Mouse (Mus musculus): ENCODE results near the gene Nop16. TPM values are rescaled to one million over a fixed set of nuclear protein-coding genes. Genes with fewer than 3 reads are reported as not detected.

Gene Nop16
- total and polyA plus RNA-seq, 2 experiments from 2014 or later, result 19.7 to 53.0 TPM

DNA sequence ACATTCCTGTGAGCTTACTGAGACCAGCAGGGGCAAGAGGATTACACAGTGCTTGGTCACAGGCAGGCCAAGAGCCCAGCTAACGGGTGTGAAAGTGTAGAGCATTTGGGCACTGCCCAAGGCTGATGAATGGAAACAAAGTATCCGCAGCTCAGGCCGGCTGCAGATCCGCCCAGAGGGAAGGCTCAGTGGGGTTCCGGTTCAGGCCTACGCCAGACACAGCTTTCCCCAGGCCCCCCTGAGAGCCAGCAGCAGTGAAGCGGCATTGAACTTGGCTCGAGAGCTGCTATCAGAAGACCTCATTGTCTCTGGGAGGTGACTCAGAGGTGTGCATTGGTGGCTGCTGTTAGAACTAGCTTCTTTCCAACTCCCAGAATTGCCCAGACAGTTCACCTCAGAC, 18.8 kb upstream of the Nop16 start:
- peak overlapping the region; percentile 46 for H3K27ac ChIP-seq
- no peaks in the 10 kb centered on the region for H3K9me3 ChIP-seq (ENCODE audit: low read length)
- TF ChIP-seq CTCF (IDR thresholded peaks at IDR 0.05; ENCODE audit: low read depth), result no peak
- H3K4me3 ChIP-seq (ENCODE audit: low read length), result peak overlapping the region; percentile 19
- peak overlapping the region; percentile 74 for H3K4me2 ChIP-seq (ENCODE audit: low read depth, low read length)
- 0 out of 2 replicates have a peak, but pooled peaks cover 9% of the 10 kb centered on the region for H3K36me3 ChIP-seq (ENCODE audit: insufficient read depth, low read length)
- H3K9ac ChIP-seq (replicated peaks; ENCODE audit: low read length), result peak overlapping the region; percentile 44
- ATAC-seq (peak; percentile 41; the same call in 1 of the 2 replicates), DNase-seq (ENCODE audit: low spot score) (peak; percentile 61)
- peaks cover 20% of the 10 kb centered on the region for H3K4me1 ChIP-seq (ENCODE audit: insufficient read depth, low read length)
- WGBS, result 6% methylated on average over 8 of the region's 8 CpGs
- no peaks in the 10 kb centered on the region for H3K27me3 ChIP-seq (ENCODE audit: insufficient read depth, low read length)

DNA sequence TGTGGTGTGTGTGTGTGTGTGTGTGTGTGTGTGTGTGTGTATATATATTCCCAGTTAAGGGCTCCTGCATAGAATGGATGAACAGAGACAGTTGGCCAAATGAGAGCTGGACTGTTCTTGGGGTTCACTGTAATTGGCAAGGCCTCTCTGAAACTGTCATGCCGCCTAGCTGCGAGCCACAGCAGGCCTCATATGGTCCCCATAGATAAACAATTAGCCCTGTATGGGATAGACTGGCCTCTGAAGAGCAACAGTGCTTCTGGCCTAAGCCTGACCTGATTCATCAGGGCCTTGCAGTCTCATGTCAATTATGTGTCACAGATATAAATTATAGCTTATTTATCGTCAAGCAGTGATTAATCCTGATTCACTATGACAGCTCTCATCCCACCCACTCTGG, 18.1 kb upstream of the Nop16 start:
- H3K27ac ChIP-seq, result no peak overlapping the region
- ATAC-seq, result no peak

DNA sequence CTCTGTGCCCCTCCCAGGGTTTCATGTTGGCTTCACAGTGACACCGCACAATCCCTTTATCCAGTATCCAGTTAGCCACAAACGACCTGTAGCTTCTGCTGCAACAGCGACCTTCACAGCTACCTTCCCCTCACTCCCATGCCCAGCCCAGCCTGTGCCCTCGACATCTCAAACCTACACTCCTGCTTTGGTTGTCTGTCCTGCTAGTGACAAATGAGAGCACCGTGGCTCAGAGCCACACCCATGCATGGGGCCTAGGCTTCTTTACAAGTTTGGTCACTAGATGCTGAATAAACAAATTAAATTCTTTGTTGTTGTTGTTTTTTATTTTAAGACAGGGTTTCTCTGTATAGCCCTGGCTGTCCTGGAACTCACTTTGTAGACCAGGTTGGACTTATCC, 17.3 kb upstream of the Nop16 start:
- Histone ChIP-seq H3K27ac (no peak overlapping the region), H3K9ac (replicated peaks; ENCODE audit: low read length) (no peak overlapping the region), H3K27me3 (ENCODE audit: insufficient read depth, low read length) (no peaks in the 10 kb centered on the region), H3K4me3 (ENCODE audit: low read length) (no peak overlapping the region), H3K9me3 (ENCODE audit: low read length) (no peaks in the 10 kb centered on the region), H3K4me1 (ENCODE audit: insufficient read depth, low read length) (peaks cover 20% of the 10 kb centered on the region), H3K4me2 (ENCODE audit: low read depth, low read length) (no peak overlapping the region), H3K36me3 (ENCODE audit: insufficient read depth, low read length) (0 out of 2 replicates have a peak, but pooled peaks cover 13% of the 10 kb centered on the region)
- DNase-seq (ENCODE audit: low spot score) (no peak), ATAC-seq (no peak)
- TF ChIP-seq CTCF (IDR thresholded peaks at IDR 0.05; ENCODE audit: low read depth), result no peak
- 72% methylated on average over 5 of the region's 5 CpGs for WGBS

More for the DNA sequence above, 18.1 kb upstream of the Nop16 start:
- DNase-seq (ENCODE audit: low spot score), result no peak
- no peaks in the 10 kb centered on the region for H3K9me3 ChIP-seq (ENCODE audit: low read length)
- H3K27me3 ChIP-seq (ENCODE audit: insufficient read depth, low read length), result no peaks in the 10 kb centered on the region
- no peak overlapping the region for H3K9ac ChIP-seq (replicated peaks; ENCODE audit: low read length)
- TF ChIP-seq CTCF (IDR thresholded peaks at IDR 0.05; ENCODE audit: low read depth), result no peak
- H3K36me3 ChIP-seq (ENCODE audit: insufficient read depth, low read length), result 0 out of 2 replicates have a peak, but pooled peaks cover 13% of the 10 kb centered on the region
- H3K4me3 ChIP-seq (ENCODE audit: low read length), result 0 out of 2 replicates have a peak overlapping the region, but pooled peaks have one; percentile 19
- H3K4me1 ChIP-seq (ENCODE audit: insufficient read depth, low read length), result peaks cover 20% of the 10 kb centered on the region
- 45% methylated on average over 3 of the region's 3 CpGs for WGBS
- peak overlapping the region; percentile 74 for H3K4me2 ChIP-seq (ENCODE audit: low read depth, low read length)

DNA sequence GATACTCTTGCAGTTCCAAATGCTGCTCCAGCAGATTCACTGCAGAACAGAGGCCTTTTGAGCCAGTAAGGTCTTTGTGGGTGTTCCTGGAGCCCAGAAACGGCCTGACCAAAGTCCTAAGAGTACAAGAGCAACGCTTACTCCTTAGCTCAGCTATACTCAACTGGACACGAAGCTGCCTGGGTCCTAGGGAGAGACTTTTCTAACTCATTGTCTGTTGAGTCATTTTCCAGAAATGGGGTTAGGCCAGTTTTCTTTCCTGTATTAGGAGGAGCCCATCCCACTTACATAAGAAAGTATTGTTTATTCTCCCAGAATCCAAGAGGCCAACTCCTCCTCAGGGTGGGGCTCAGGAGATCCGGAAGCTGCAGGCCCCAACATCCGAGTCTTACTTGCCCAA, 15.5 kb upstream of the Nop16 start:
- no peak overlapping the region for H3K4me2 ChIP-seq (ENCODE audit: low read depth, low read length)
- no peak overlapping the region for H3K27ac ChIP-seq
- no peak overlapping the region for H3K9ac ChIP-seq (replicated peaks; ENCODE audit: low read length)
- H3K27me3 ChIP-seq (ENCODE audit: insufficient read depth, low read length), result no peaks in the 10 kb centered on the region
- no peak for TF ChIP-seq CTCF (IDR thresholded peaks at IDR 0.05; ENCODE audit: low read depth)
- H3K4me3 ChIP-seq (ENCODE audit: low read length), result no peak overlapping the region
- no peaks in the 10 kb centered on the region for H3K9me3 ChIP-seq (ENCODE audit: low read length)
- ATAC-seq (no peak), DNase-seq (ENCODE audit: low spot score) (no peak)
- 78% methylated on average over 5 of the region's 5 CpGs for WGBS
- H3K36me3 ChIP-seq (ENCODE audit: insufficient read depth, low read length), result peaks cover 20% of the 10 kb centered on the region; the same call in 1 of the 2 replicates
- peaks cover 20% of the 10 kb centered on the region for H3K4me1 ChIP-seq (ENCODE audit: insufficient read depth, low read length)

DNA sequence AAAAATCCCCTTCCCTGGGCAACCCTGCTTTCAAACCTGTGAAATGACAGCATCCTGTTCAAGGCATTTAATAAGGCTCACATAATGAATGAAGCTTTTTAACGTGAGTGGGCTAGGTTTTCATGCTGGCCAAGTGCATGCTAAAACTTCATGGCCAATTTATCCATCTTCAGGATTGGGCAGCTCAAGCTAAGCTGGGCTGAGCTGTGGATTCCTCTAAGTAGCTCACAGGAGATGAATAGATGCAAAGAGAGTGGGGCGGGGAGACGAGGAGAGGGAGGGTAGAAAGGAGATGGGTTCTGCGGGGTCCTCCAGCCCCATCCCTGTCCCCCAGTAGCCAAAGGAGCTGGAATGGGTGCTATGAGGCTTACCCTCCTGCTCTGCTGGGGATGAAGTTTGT, 14.3 kb upstream of the Nop16 start:
- TF ChIP-seq CTCF (IDR thresholded peaks at IDR 0.05; ENCODE audit: low read depth), result no peak
- Histone ChIP-seq H3K4me3 (ENCODE audit: low read length) (no peak overlapping the region), H3K4me2 (ENCODE audit: low read depth, low read length) (no peak overlapping the region), H3K27ac (no peak overlapping the region), H3K9ac (replicated peaks; ENCODE audit: low read length) (no peak overlapping the region), H3K36me3 (ENCODE audit: insufficient read depth, low read length) (peaks cover 20% of the 10 kb centered on the region; the same call in 1 of the 2 replicates), H3K27me3 (ENCODE audit: insufficient read depth, low read length) (no peaks in the 10 kb centered on the region), H3K9me3 (ENCODE audit: low read length) (no peaks in the 10 kb centered on the region), H3K4me1 (ENCODE audit: insufficient read depth, low read length) (peaks cover 13% of the 10 kb centered on the region)
- DNase-seq (ENCODE audit: low spot score) (no peak), ATAC-seq (no peak)
- 52% methylated on average over 4 of the region's 4 CpGs for WGBS

DNA sequence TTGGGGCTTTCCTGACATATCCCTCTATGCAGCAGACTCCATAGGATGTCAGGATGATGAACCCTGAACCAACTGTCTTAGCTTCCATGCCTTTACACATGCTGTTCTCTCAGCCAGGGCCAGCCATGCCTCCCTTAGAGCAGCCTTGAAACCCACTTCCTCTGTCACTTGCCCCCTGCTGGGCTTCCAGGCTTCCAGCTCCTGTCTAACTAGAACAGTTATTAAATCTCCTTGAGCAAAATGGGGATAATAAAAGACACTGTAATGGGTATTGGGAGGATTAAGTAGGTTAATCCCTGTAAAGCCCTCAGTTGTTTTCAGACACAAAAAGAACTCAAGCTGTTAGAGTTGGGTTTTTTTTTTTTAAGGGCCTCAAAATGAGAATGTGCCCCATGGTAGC, 13.6 kb upstream of the Nop16 start:
- H3K9ac ChIP-seq (replicated peaks; ENCODE audit: low read length), result no peak overlapping the region
- H3K4me3 ChIP-seq (ENCODE audit: low read length), result no peak overlapping the region
- H3K9me3 ChIP-seq (ENCODE audit: low read length), result no peaks in the 10 kb centered on the region
- no peaks in the 10 kb centered on the region for H3K27me3 ChIP-seq (ENCODE audit: insufficient read depth, low read length)
- H3K4me1 ChIP-seq (ENCODE audit: insufficient read depth, low read length), result peaks cover 6% of the 10 kb centered on the region
- no peak overlapping the region for H3K27ac ChIP-seq
- peak; percentile 16 for DNase-seq (ENCODE audit: low spot score)
- peaks cover 21% of the 10 kb centered on the region; the same call in 1 of the 2 replicates for H3K36me3 ChIP-seq (ENCODE audit: insufficient read depth, low read length)
- TF ChIP-seq CTCF (IDR thresholded peaks at IDR 0.05; ENCODE audit: low read depth), result no peak
- ATAC-seq, result no peak
- H3K4me2 ChIP-seq (ENCODE audit: low read depth, low read length), result no peak overlapping the region

DNA sequence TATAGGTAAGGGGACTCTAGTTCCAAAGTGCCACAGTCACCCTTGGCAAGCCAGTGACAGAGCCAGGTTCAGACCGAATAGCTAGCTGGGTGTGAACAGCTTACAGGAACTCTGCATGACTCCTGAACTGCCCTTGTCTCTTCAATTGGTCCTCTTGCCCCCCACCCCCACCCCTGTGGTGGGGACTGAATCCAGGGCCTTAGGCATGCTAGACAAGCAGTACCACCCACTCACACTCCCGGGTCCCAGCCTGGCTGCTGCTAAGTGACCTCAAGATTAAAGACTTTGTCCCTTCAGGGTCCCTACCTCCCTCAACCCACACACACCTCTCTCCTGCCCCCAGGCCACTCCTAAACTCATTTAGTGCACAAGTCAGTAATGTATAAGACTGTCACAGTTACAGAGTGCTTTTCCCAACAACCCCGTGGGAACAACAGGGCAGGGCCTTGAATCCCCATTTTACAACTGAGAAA, 12.8 kb upstream of the Nop16 start:
- ATAC-seq, result no peak
- H3K9ac ChIP-seq (replicated peaks; ENCODE audit: low read length), result no peak overlapping the region
- no peak for TF ChIP-seq CTCF (IDR thresholded peaks at IDR 0.05; ENCODE audit: low read depth)
- H3K4me1 ChIP-seq (ENCODE audit: insufficient read depth, low read length), result no peaks in the 10 kb centered on the region
- H3K4me2 ChIP-seq (ENCODE audit: low read depth, low read length), result no peak overlapping the region
- peaks cover 23% of the 10 kb centered on the region; the same call in 1 of the 2 replicates for H3K36me3 ChIP-seq (ENCODE audit: insufficient read depth, low read length)
- H3K4me3 ChIP-seq (ENCODE audit: low read length), result no peak overlapping the region
- H3K9me3 ChIP-seq (ENCODE audit: low read length), result no peaks in the 10 kb centered on the region
- no peak overlapping the region for H3K27ac ChIP-seq
- no peaks in the 10 kb centered on the region for H3K27me3 ChIP-seq (ENCODE audit: insufficient read depth, low read length)
- DNase-seq (ENCODE audit: low spot score), result no peak
- WGBS, result 53% methylated on average over 3 of the region's 3 CpGs
